Mouse (Mus musculus): ENCODE measurements around the gene Cd37. TPM values are rescaled to one million over a fixed set of nuclear protein-coding genes. Genes with fewer than 3 reads are reported as not detected.
"Not testable (repeated sequence)": the region's sequence is repeated elsewhere in the genome, so short reads cannot be mapped to it uniquely, and the experiment has no call there.

Cd37 gene
- total and polyA plus RNA-seq, 2 experiments from 2014 or later, result 1.5 to 1.7 TPM

DNA sequence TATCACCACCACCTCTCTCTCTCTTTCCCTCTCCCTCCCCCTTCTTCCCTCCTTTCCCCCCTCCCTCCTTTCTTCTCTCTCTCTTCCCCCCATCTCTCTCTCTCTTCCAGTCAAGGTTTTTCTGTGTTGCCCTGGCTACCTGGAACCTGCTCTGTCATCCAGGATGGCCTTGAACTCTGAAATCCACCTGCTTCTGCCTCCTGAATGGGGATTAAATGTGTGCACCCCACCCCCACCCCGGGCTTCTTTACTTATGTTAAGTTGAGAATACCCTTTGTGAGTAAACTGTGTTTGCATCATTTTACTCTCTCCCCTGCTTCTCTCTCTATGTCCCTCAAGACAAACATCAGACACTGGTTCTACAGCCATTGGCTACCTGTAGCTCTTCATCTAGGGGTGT, 26.6 kb upstream of the Cd37 start:
- DNase-seq (ENCODE audit: low spot score), result no peak
- no peak for TF ChIP-seq CTCF (IDR thresholded peaks at IDR 0.05)

DNA sequence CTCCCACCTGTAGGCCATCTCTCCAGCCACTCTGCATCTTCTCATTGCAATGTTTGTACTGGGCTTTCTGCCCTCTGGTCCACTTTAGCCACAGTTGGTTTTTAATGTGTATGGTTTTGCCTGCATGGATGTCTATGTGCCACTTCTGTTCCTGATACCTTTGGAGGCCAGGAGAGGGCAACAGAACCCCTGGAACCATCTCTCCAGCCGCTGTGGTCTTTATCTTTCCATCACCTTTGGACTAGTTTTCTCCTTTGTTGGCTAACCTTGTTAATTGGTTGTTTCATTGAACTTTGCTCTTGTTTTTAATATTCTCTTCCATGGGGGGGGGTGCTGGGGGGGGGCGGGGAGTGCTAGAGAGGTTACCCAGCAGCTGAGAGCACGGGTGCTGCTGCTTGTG, 25.4 kb upstream of the Cd37 start:
- Histone ChIP-seq H3K27ac (ENCODE audit: low read depth, low read length) (no peak overlapping the region), H3K36me3 (ENCODE audit: insufficient read depth, low read length) (no peaks in the 10 kb centered on the region), H3K27me3 (ENCODE audit: insufficient read depth, low read length) (no peaks in the 10 kb centered on the region), H3K4me2 (ENCODE audit: low read depth, low read length, poor library complexity, severe bottlenecking) (no peak overlapping the region), H3K9me3 (ENCODE audit: low read length) (no peaks in the 10 kb centered on the region), H3K4me1 (ENCODE audit: insufficient read depth, low read length) (peaks cover 3% of the 10 kb centered on the region; the same call in 1 of the 2 replicates), H3K9ac (replicated peaks; ENCODE audit: low read length, poor library complexity, severe bottlenecking) (no peak overlapping the region), H3K4me3 (ENCODE audit: low read depth, low read length) (no peak overlapping the region)
- 75% methylated on average over 3 of the region's 3 CpGs for WGBS
- no peak for ATAC-seq (ENCODE audit: low FRiP score)
- TF ChIP-seq CTCF (IDR thresholded peaks at IDR 0.05), result no peak
- no peak for DNase-seq (ENCODE audit: low spot score)

More for the DNA sequence above, 26.6 kb upstream of the Cd37 start:
- ATAC-seq (ENCODE audit: low FRiP score), result no peak
- Histone ChIP-seq H3K27me3 (ENCODE audit: insufficient read depth, low read length) (no peaks in the 10 kb centered on the region), H3K4me1 (ENCODE audit: insufficient read depth, low read length) (peaks cover 3% of the 10 kb centered on the region; the same call in 1 of the 2 replicates), H3K4me3 (ENCODE audit: low read depth, low read length) (no peak overlapping the region), H3K36me3 (ENCODE audit: insufficient read depth, low read length) (no peaks in the 10 kb centered on the region), H3K9me3 (ENCODE audit: low read length) (no peaks in the 10 kb centered on the region), H3K27ac (ENCODE audit: low read depth, low read length) (no peak overlapping the region), H3K4me2 (ENCODE audit: low read depth, low read length, poor library complexity, severe bottlenecking) (no peak overlapping the region), H3K9ac (replicated peaks; ENCODE audit: low read length, poor library complexity, severe bottlenecking) (no peak overlapping the region)
- WGBS, result 76% methylated on average over 1 of the region's 1 CpGs

DNA sequence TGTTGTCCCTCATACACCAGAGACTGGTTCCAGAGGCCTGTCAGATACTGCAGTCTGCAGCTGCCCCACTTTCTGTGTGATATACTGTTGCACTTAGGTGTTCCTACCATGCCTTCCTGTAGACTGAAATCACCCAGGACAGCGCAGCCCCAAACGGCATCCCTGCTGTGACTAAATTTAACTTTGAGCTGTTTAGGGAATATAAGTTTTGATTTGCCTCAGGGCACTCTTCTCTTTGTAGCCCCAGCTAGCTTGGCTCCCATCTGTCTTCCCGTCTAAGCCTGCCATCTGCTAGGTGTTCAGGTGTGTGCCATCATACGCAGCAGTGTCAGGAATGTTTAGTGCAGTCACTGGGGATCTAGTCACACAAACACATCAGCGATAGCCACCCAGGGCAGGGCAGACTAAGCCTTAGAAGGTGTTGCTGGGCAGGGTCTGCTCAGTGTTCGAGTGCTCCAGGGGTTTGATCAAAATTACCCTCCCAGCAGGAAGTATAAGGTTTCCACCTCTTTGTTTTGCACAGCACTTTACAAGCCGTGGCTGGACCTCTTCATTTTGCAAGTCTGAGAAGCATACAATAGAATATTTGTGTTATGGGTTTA, 24.2 kb upstream of the Cd37 start:
- WGBS, result 69% methylated on average over 7 of the region's 7 CpGs
- ATAC-seq (ENCODE audit: low FRiP score) (no peak), DNase-seq (ENCODE audit: low spot score) (peak; percentile 15)

DNA sequence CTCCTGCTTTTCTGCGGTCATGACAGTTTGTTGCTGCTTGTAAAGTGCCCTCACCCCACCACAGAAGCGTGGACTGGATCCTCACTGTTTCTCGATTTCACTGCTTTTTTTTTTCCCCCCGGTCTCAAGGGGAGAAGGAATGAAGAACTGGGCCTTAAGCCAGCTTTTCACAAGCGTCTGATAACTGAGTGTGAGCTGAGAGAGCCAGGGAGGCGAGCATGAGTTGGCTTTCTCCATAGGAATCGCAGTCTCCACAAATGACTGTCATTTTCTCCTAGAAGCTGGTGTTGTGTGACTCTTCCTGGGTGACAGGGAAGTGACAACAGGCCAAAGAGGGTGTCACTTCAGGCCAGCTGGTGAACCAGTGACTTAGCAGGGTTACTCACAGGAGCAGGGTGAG, 23.4 kb upstream of the Cd37 start:
- Histone ChIP-seq H3K4me1 (ENCODE audit: insufficient read depth, low read length) (no peaks in the 10 kb centered on the region), H3K36me3 (ENCODE audit: insufficient read depth, low read length) (no peaks in the 10 kb centered on the region), H3K9me3 (ENCODE audit: low read length) (no peaks in the 10 kb centered on the region), H3K9ac (replicated peaks; ENCODE audit: low read length, poor library complexity, severe bottlenecking) (no peak overlapping the region), H3K4me3 (ENCODE audit: low read depth, low read length) (no peak overlapping the region), H3K27me3 (ENCODE audit: insufficient read depth, low read length) (no peaks in the 10 kb centered on the region), H3K4me2 (ENCODE audit: low read depth, low read length, poor library complexity, severe bottlenecking) (no peak overlapping the region), H3K27ac (ENCODE audit: low read depth, low read length) (no peak overlapping the region)
- DNase-seq (ENCODE audit: low spot score) (peak; percentile 23), ATAC-seq (ENCODE audit: low FRiP score) (no peak)
- 58% methylated on average over 7 of the region's 7 CpGs for WGBS
- no peak for TF ChIP-seq CTCF (IDR thresholded peaks at IDR 0.05)

More for the DNA sequence above, 24.2 kb upstream of the Cd37 start:
- H3K9me3 ChIP-seq (ENCODE audit: low read length), result no peaks in the 10 kb centered on the region
- no peak for TF ChIP-seq CTCF (IDR thresholded peaks at IDR 0.05)
- H3K4me2 ChIP-seq (ENCODE audit: low read depth, low read length, poor library complexity, severe bottlenecking), result no peak overlapping the region
- H3K36me3 ChIP-seq (ENCODE audit: insufficient read depth, low read length), result no peaks in the 10 kb centered on the region
- peaks cover 3% of the 10 kb centered on the region; the same call in 1 of the 2 replicates for H3K4me1 ChIP-seq (ENCODE audit: insufficient read depth, low read length)
- H3K27ac ChIP-seq (ENCODE audit: low read depth, low read length), result no peak overlapping the region
- no peaks in the 10 kb centered on the region for H3K27me3 ChIP-seq (ENCODE audit: insufficient read depth, low read length)
- no peak overlapping the region for H3K9ac ChIP-seq (replicated peaks; ENCODE audit: low read length, poor library complexity, severe bottlenecking)
- H3K4me3 ChIP-seq (ENCODE audit: low read depth, low read length), result no peak overlapping the region

DNA sequence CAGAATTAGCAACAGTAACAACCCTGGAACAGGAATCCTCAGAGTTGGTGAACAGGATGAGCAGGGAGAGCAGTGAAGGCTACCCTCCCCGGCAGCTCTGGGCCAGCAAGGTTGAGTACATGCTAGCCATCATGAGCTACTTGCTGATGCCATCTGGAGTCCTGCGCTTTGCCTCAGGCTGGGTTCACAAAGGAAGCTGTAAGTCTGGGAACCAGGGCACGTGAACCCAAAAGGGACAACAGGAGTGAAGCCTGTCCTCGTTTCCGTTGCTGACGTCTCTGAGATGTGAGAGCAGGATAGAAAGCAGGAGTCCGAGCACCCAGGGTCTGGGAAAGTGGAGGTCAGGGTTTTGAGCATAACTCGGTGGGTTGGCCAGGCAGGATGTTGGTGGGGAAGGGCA, 20.4 kb upstream of the Cd37 start:
- Histone ChIP-seq H3K9me3 (ENCODE audit: low read length) (no peaks in the 10 kb centered on the region), H3K4me2 (ENCODE audit: low read depth, low read length, poor library complexity, severe bottlenecking) (no peak overlapping the region), H3K36me3 (ENCODE audit: insufficient read depth, low read length) (no peaks in the 10 kb centered on the region), H3K9ac (replicated peaks; ENCODE audit: low read length, poor library complexity, severe bottlenecking) (no peak overlapping the region), H3K27me3 (ENCODE audit: insufficient read depth, low read length) (no peaks in the 10 kb centered on the region), H3K4me3 (ENCODE audit: low read depth, low read length) (no peak overlapping the region), H3K4me1 (ENCODE audit: insufficient read depth, low read length) (no peaks in the 10 kb centered on the region), H3K27ac (ENCODE audit: low read depth, low read length) (no peak overlapping the region)
- no peak for TF ChIP-seq CTCF (IDR thresholded peaks at IDR 0.05)
- WGBS, result 91% methylated on average over 8 of the region's 8 CpGs
- ATAC-seq (ENCODE audit: low FRiP score) (no peak), DNase-seq (ENCODE audit: low spot score) (no peak)

DNA sequence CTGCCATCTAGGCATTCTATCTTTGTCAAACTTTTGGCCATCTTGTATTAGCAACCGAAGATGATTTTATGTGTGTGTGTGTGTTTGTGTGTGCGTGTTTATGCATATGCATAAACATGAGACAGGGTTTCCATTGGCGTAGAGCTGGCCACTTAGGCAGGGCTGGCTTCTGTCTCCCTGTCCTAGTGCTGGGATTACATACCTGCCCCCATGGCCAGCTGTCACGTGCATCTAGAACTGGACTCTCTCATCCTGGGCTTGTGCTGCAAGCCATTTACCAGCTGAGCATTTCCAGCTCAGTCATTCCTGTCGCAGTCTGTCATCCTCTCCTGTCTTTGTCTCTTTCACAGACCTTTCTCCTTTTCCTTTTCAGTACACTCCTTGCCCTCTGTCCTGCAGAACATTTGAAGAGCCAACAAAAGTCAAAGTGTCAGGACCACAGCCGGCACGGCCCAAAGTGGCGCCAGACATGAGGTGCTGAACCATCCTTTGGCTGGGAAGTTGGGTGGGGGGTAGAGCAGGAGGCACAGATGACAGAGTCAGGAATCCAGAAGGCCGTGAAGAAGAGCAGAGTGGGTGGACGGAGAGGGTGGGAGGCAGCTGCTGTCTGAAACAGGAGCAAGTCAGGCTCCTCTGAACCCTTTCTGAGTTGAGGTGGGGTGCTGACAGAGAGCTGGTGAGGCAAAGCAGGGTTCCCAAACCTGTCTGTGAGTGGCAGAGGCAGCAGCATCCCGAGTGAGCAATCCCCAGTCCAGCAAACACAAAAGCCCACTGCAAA, 18.3 kb upstream of the Cd37 start:
- no peak for ATAC-seq (ENCODE audit: low FRiP score)

DNA sequence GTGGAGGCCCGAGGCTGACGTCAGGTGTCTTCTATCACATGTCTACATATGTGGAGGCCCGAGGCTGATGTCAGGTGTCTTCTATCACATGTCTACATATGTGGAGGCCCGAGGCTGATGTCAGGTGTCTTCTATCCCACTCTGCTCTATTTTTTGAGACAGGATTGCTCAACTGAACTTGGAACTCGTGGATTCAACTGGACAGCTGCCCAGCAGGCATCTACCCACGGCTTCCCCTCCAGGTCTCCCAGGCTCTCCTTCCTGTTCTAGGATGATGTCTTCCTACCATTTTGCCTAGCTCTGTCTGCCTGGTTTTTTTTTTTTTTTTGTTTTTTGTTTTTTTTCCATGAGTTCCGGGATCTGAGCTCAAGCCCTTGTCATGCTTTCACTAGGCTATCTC, 16.9 kb upstream of the Cd37 start:
- not testable (repeated sequence) for H3K9me3 ChIP-seq (ENCODE audit: low read length); H3K4me1 ChIP-seq (ENCODE audit: insufficient read depth, low read length); H3K36me3 ChIP-seq (ENCODE audit: insufficient read depth, low read length); H3K27me3 ChIP-seq (ENCODE audit: insufficient read depth, low read length); H3K27ac ChIP-seq (ENCODE audit: low read depth, low read length); H3K4me2 ChIP-seq (ENCODE audit: low read depth, low read length, poor library complexity, severe bottlenecking); ATAC-seq (ENCODE audit: low FRiP score); H3K9ac ChIP-seq (replicated peaks; ENCODE audit: low read length, poor library complexity, severe bottlenecking); H3K4me3 ChIP-seq (ENCODE audit: low read depth, low read length); DNase-seq (ENCODE audit: low spot score)
- WGBS, result 79% methylated on average over 4 of the region's 7 CpGs

More for the DNA sequence above, 18.3 kb upstream of the Cd37 start:
- H3K4me1 ChIP-seq (ENCODE audit: insufficient read depth, low read length), result no peaks in the 10 kb centered on the region
- no peaks in the 10 kb centered on the region for H3K36me3 ChIP-seq (ENCODE audit: insufficient read depth, low read length)
- TF ChIP-seq CTCF (IDR thresholded peaks at IDR 0.05), result no peak
- H3K4me2 ChIP-seq (ENCODE audit: low read depth, low read length, poor library complexity, severe bottlenecking), result no peak overlapping the region
- no peak overlapping the region for H3K27ac ChIP-seq (ENCODE audit: low read depth, low read length)
- no peaks in the 10 kb centered on the region for H3K27me3 ChIP-seq (ENCODE audit: insufficient read depth, low read length)
- no peak overlapping the region for H3K9ac ChIP-seq (replicated peaks; ENCODE audit: low read length, poor library complexity, severe bottlenecking)
- H3K9me3 ChIP-seq (ENCODE audit: low read length), result no peaks in the 10 kb centered on the region
- H3K4me3 ChIP-seq (ENCODE audit: low read depth, low read length), result no peak overlapping the region
- no peak for DNase-seq (ENCODE audit: low spot score)
- WGBS, result 64% methylated on average over 11 of the region's 11 CpGs
